Mouse (Mus musculus): ENCODE data around the gene Hmcn2. TPM values are rescaled to one million over a fixed set of nuclear protein-coding genes. Genes with fewer than 3 reads are reported as not detected.

Hmcn2 gene
- polyA plus RNA-seq, 1 experiment from 2014 or later = 1.2 TPM

- peaks cover 16% of the 10 kb centered on the region for H3K4me1 ChIP-seq (ENCODE audit: control insufficient read depth, low read depth, low read length)
These were observed 136.4 kb downstream of the Hmcn2 start for GRCm38 (mm10) chr2:31450661-31451060.

GRCm38 (mm10) chr2:31451530-31451929 is 137.3 kb downstream of the Hmcn2 start:
- no peak overlapping the region for H3K4me3 ChIP-seq (ENCODE audit: low read depth, low read length)
- ATAC-seq (ENCODE audit: low read depth) = no peak
- 59% methylated on average over 1 of the region's 1 CpGs for WGBS (ENCODE audit: insufficient replicate concordance)
- peaks cover 16% of the 10 kb centered on the region for H3K4me1 ChIP-seq (ENCODE audit: control insufficient read depth, low read depth, low read length)
- H3K36me3 ChIP-seq (ENCODE audit: control insufficient read depth, insufficient read depth) = no peaks in the 10 kb centered on the region
- no peak overlapping the region for H3K4me2 ChIP-seq (ENCODE audit: low read depth, low read length)
- no peaks in the 10 kb centered on the region for H3K27me3 ChIP-seq (ENCODE audit: control insufficient read depth, insufficient read depth, low read depth, low read length)
- no peak overlapping the region; the same call in 1 of the 2 replicates for H3K27ac ChIP-seq (ENCODE audit: low read length)
- no peaks in the 10 kb centered on the region for H3K9me3 ChIP-seq (replicated peaks; ENCODE audit: control insufficient read depth, low read length)
- no peak overlapping the region for H3K9ac ChIP-seq (ENCODE audit: low read depth, low read length)

More at GRCm38 (mm10) chr2:31450661-31451060, 136.4 kb downstream of the Hmcn2 start:
- Histone ChIP-seq H3K27ac (ENCODE audit: low read length) (no peak overlapping the region), H3K4me3 (ENCODE audit: low read depth, low read length) (no peak overlapping the region), H3K27me3 (ENCODE audit: control insufficient read depth, insufficient read depth, low read depth, low read length) (no peaks in the 10 kb centered on the region), H3K36me3 (ENCODE audit: control insufficient read depth, insufficient read depth) (no peaks in the 10 kb centered on the region), H3K4me2 (ENCODE audit: low read depth, low read length) (no peak overlapping the region), H3K9ac (ENCODE audit: low read depth, low read length) (no peak overlapping the region), H3K9me3 (replicated peaks; ENCODE audit: control insufficient read depth, low read length) (no peaks in the 10 kb centered on the region)
- ATAC-seq (ENCODE audit: low read depth) = no peak
- 57% methylated on average over 3 of the region's 3 CpGs for WGBS (ENCODE audit: insufficient replicate concordance)

DNA sequence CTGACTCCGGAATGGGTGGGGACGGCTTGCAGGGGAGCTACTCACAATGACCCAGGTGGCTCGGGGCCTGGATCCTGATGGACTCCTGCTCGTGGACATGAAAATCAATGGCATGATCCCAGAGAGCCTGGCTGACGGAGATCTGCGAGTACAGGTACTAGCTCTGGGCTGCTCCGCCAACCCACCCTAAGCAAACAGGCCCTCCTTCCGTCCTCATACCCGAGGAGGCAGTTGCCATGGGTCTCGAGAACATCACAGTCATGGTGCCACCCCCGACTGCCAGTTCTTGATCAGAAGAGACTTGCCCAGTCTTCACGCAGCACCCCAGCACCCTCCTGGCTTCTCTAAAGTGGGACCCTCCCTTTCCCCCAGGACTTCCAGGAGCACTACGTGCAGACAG is 138.8 kb downstream of the Hmcn2 start:
- Histone ChIP-seq H3K36me3 (ENCODE audit: control insufficient read depth, insufficient read depth) (no peaks in the 10 kb centered on the region), H3K4me2 (ENCODE audit: low read depth, low read length) (no peak overlapping the region), H3K4me1 (ENCODE audit: control insufficient read depth, low read depth, low read length) (peaks cover 16% of the 10 kb centered on the region), H3K27ac (ENCODE audit: low read length) (peak overlapping the region; percentile 70), H3K4me3 (ENCODE audit: low read depth, low read length) (no peak overlapping the region), H3K9me3 (replicated peaks; ENCODE audit: control insufficient read depth, low read length) (no peaks in the 10 kb centered on the region), H3K27me3 (ENCODE audit: control insufficient read depth, insufficient read depth, low read depth, low read length) (no peaks in the 10 kb centered on the region), H3K9ac (ENCODE audit: low read depth, low read length) (no peak overlapping the region)
- ATAC-seq (ENCODE audit: low read depth) = no peak
- 56% methylated on average over 13 of the region's 13 CpGs for WGBS (ENCODE audit: insufficient replicate concordance)

DNA sequence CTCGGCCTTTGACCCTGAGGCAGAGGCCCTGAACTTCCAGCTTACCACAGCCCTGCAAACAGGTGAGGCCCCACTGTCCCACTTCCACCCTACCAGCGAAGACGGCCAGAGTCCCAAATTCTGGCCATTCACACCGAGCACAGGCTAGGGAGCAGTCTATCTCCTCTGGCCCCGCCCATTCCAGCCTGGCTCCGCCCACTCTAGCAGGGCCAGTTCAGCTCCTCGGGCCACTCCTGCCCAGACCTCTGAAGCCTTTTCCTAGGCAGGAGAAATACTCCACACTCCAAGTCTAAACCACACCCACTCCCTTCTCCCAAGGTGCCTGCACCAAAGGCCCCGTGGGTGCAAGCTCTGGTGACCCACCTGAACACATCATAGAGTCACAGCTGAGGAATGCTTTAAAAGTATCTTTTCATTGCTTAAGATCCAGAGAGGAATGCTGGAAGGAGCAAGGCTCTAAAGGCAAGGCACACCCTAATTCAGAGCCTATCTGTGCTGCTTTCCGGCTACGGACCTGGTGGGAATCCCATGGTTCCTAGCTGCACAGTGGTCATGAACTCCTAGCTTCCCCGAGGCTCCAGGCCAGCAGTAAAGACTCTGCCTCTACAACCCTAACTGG is 139.5 kb downstream of the Hmcn2 start:
- no peaks in the 10 kb centered on the region for H3K27me3 ChIP-seq (ENCODE audit: control insufficient read depth, insufficient read depth, low read depth, low read length)
- 35% methylated on average over 11 of the region's 11 CpGs for WGBS (ENCODE audit: insufficient replicate concordance)
- peak overlapping the region; percentile 70 for H3K27ac ChIP-seq (ENCODE audit: low read length)

GRCm38 (mm10) chr2:31454280-31454679 is 140.1 kb downstream of the Hmcn2 start:
- Histone ChIP-seq H3K27ac (ENCODE audit: low read length) (peak overlapping the region; percentile 70), H3K9me3 (replicated peaks; ENCODE audit: control insufficient read depth, low read length) (no peaks in the 10 kb centered on the region), H3K27me3 (ENCODE audit: control insufficient read depth, insufficient read depth, low read depth, low read length) (no peaks in the 10 kb centered on the region), H3K9ac (ENCODE audit: low read depth, low read length) (no peak overlapping the region), H3K4me1 (ENCODE audit: control insufficient read depth, low read depth, low read length) (peaks cover 16% of the 10 kb centered on the region), H3K36me3 (ENCODE audit: control insufficient read depth, insufficient read depth) (no peaks in the 10 kb centered on the region), H3K4me3 (ENCODE audit: low read depth, low read length) (no peak overlapping the region), H3K4me2 (ENCODE audit: low read depth, low read length) (no peak overlapping the region)
- 48% methylated on average over 8 of the region's 8 CpGs for WGBS (ENCODE audit: insufficient replicate concordance)
- ATAC-seq (ENCODE audit: low read depth) = 0 out of 2 replicates have a peak, but pooled peaks have one; percentile 9

More for the DNA sequence above, 139.5 kb downstream of the Hmcn2 start:
- H3K9me3 ChIP-seq (replicated peaks; ENCODE audit: control insufficient read depth, low read length) = no peaks in the 10 kb centered on the region
- peak; percentile 61 for ATAC-seq (ENCODE audit: low read depth)
- H3K4me3 ChIP-seq (ENCODE audit: low read depth, low read length) = no peak overlapping the region
- no peaks in the 10 kb centered on the region for H3K36me3 ChIP-seq (ENCODE audit: control insufficient read depth, insufficient read depth)
- H3K4me1 ChIP-seq (ENCODE audit: control insufficient read depth, low read depth, low read length) = peaks cover 16% of the 10 kb centered on the region
- H3K9ac ChIP-seq (ENCODE audit: low read depth, low read length) = no peak overlapping the region
- H3K4me2 ChIP-seq (ENCODE audit: low read depth, low read length) = no peak overlapping the region

- Histone ChIP-seq H3K4me3 (ENCODE audit: low read depth, low read length) (no peak overlapping the region), H3K4me1 (ENCODE audit: control insufficient read depth, low read depth, low read length) (peaks cover 16% of the 10 kb centered on the region), H3K9ac (ENCODE audit: low read depth, low read length) (no peak overlapping the region), H3K27me3 (ENCODE audit: control insufficient read depth, insufficient read depth, low read depth, low read length) (peaks cover 2% of the 10 kb centered on the region; the same call in 1 of the 2 replicates), H3K36me3 (ENCODE audit: control insufficient read depth, insufficient read depth) (no peaks in the 10 kb centered on the region), H3K27ac (ENCODE audit: low read length) (no peak overlapping the region), H3K4me2 (ENCODE audit: low read depth, low read length) (no peak overlapping the region), H3K9me3 (replicated peaks; ENCODE audit: control insufficient read depth, low read length) (no peaks in the 10 kb centered on the region)
- WGBS (ENCODE audit: insufficient replicate concordance) = 68% methylated on average over 7 of the region's 7 CpGs
- ATAC-seq (ENCODE audit: low read depth) = no peak
These were observed 141.2 kb downstream of the Hmcn2 start for GRCm38 (mm10) chr2:31455418-31455817.

DNA sequence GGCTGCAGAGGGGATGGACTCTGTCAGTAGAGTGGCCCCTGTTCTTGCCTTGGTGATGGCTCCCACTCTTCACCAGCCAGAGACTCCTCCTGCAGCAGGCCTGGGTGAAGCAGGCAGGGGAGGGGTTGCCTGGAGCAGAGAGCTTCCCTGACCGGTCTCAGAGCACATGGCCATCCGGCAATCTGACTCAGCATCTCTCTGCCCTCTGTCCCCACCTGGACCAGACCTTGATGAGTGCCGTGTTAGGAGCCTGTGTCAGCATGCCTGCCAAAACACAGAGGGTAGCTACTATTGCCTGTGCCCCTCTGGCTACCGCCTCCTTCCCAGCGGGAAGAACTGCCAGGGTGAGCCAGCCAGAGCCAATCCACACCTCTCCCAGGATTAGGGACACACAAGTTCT is 144.2 kb downstream of the Hmcn2 start:
- H3K9me3 ChIP-seq (replicated peaks; ENCODE audit: control insufficient read depth, low read length) = no peaks in the 10 kb centered on the region
- H3K36me3 ChIP-seq (ENCODE audit: control insufficient read depth, insufficient read depth) = no peaks in the 10 kb centered on the region
- H3K4me1 ChIP-seq (ENCODE audit: control insufficient read depth, low read depth, low read length) = peaks cover 12% of the 10 kb centered on the region
- 46% methylated on average over 5 of the region's 5 CpGs for WGBS (ENCODE audit: insufficient replicate concordance)
- no peak for ATAC-seq (ENCODE audit: low read depth)
- H3K4me2 ChIP-seq (ENCODE audit: low read depth, low read length) = no peak overlapping the region
- no peak overlapping the region; the same call in 1 of the 2 replicates for H3K9ac ChIP-seq (ENCODE audit: low read depth, low read length)
- H3K27me3 ChIP-seq (ENCODE audit: control insufficient read depth, insufficient read depth, low read depth, low read length) = peaks cover 9% of the 10 kb centered on the region
- no peak overlapping the region for H3K4me3 ChIP-seq (ENCODE audit: low read depth, low read length)
- H3K27ac ChIP-seq (ENCODE audit: low read length) = peak overlapping the region; percentile 70; the same call in 1 of the 2 replicates

- peak overlapping the region; percentile 43 for H3K4me2 ChIP-seq (ENCODE audit: low read depth, low read length)
- peaks cover 9% of the 10 kb centered on the region for H3K27me3 ChIP-seq (ENCODE audit: control insufficient read depth, insufficient read depth, low read depth, low read length)
- no peaks in the 10 kb centered on the region for H3K36me3 ChIP-seq (ENCODE audit: control insufficient read depth, insufficient read depth)
- H3K9ac ChIP-seq (ENCODE audit: low read depth, low read length) = peak overlapping the region; percentile 49
- ATAC-seq (ENCODE audit: low read depth) = peak; percentile 73
- 13% methylated on average over 16 of the region's 16 CpGs for WGBS (ENCODE audit: insufficient replicate concordance)
- peaks cover 7% of the 10 kb centered on the region for H3K4me1 ChIP-seq (ENCODE audit: control insufficient read depth, low read depth, low read length)
- peak overlapping the region; percentile 47 for H3K4me3 ChIP-seq (ENCODE audit: low read depth, low read length)
- H3K27ac ChIP-seq (ENCODE audit: low read length) = peak overlapping the region; percentile 86
- H3K9me3 ChIP-seq (replicated peaks; ENCODE audit: control insufficient read depth, low read length) = no peaks in the 10 kb centered on the region
These were observed 145.0 kb downstream of the Hmcn2 start for GRCm38 (mm10) chr2:31458989-31459936.

All from liver, embryonic 16.5 days (tissue).